ENCODE assay signal across 12 mouse cellular contexts in genomic region chr1:171187851-171188700, GRCm38 (mm10). TPM values are rescaled to one million over a fixed set of nuclear protein-coding genes. Genes with fewer than 3 reads are reported as not detected.
DNase-seq lines count a peak whose midpoint lies in the region; ATAC-seq and TF ChIP-seq lines count a peak whose summit lies in the region.
"Had no signal": no experiment of that assay in that cellular context is flagged by ENCODE, and none has a peak within 500 bp of the region (broad histone marks: within the 10 kb centered on the region; RNA-seq: fewer than 3 reads in every experiment).

No protein-coding gene starts in this region.

- H3K9ac ChIP-seq in midbrain, postnatal 0 days (replicated peaks; ENCODE audit: low read length, poor library complexity, severe bottlenecking): no peak overlapping the region
- no peak overlapping the region for H3K9ac ChIP-seq in kidney, embryonic 16.5 days (replicated peaks; ENCODE audit: low read length)

- H3K27me3 ChIP-seq in hindbrain, embryonic 10.5 days (ENCODE audit: insufficient read depth, poor library complexity, severe bottlenecking): peaks cover 41% of the 10 kb centered on the region
- no peaks in the 10 kb centered on the region for H3K27me3 ChIP-seq in midbrain, postnatal 0 days (ENCODE audit: insufficient read depth, low read length)
- peaks cover 4% of the 10 kb centered on the region; the same call in 1 of the 2 replicates for H3K27me3 ChIP-seq in kidney, embryonic 16.5 days (ENCODE audit: insufficient read depth, low read length)

- 35% methylated on average over 13 of the region's 13 CpGs for WGBS in hindbrain, embryonic 10.5 days
- 16% methylated on average over 13 of the region's 13 CpGs for WGBS in midbrain, postnatal 0 days
- WGBS in kidney, embryonic 16.5 days: 54% methylated on average over 13 of the region's 13 CpGs

- no peaks in the 10 kb centered on the region for H3K36me3 ChIP-seq in hindbrain, embryonic 10.5 days
- H3K36me3 ChIP-seq in midbrain, postnatal 0 days (ENCODE audit: insufficient read depth, low read length): no peaks in the 10 kb centered on the region
- no peaks in the 10 kb centered on the region for H3K36me3 ChIP-seq in kidney, embryonic 16.5 days (ENCODE audit: insufficient read depth, low read length)

- H3K9me3 ChIP-seq in hindbrain, embryonic 10.5 days: no peaks in the 10 kb centered on the region
- no peaks in the 10 kb centered on the region for H3K9me3 ChIP-seq in midbrain, postnatal 0 days (ENCODE audit: low read length)
- no peaks in the 10 kb centered on the region for H3K9me3 ChIP-seq in kidney, embryonic 16.5 days (ENCODE audit: low read length)

- no peak overlapping the region for H3K4me3 ChIP-seq in left cerebral cortex, adult 2 months
- peak overlapping the region; percentile 14; the same call in 1 of the 2 replicates for H3K4me3 ChIP-seq in hindbrain, embryonic 10.5 days
- no peak overlapping the region for H3K4me3 ChIP-seq in midbrain, postnatal 0 days (ENCODE audit: low read depth, low read length)
- no peak overlapping the region for H3K4me3 ChIP-seq in kidney, embryonic 16.5 days (ENCODE audit: low read length)

- H3K4me1 ChIP-seq in hindbrain, embryonic 10.5 days (replicated peaks): peaks cover 51% of the 10 kb centered on the region
- H3K4me1 ChIP-seq in midbrain, postnatal 0 days (ENCODE audit: insufficient read depth, low read length): peaks cover 1% of the 10 kb centered on the region; the same call in 1 of the 2 replicates
- peaks cover 15% of the 10 kb centered on the region for H3K4me1 ChIP-seq in kidney, embryonic 16.5 days (ENCODE audit: insufficient read depth, low read length)

- peak; percentile 29 for ATAC-seq in midbrain, postnatal 0 days (ENCODE audit: low FRiP score)
- ATAC-seq in kidney, embryonic 16.5 days (ENCODE audit: low FRiP score, low TSS enrichment): no peak

- DNase-seq in left cerebral cortex, adult 2 months (ENCODE audit: extremely low spot score in 1 of 2, low spot score in 2 of 2): no peak
- DNase-seq in left cerebral cortex, postnatal 25 days (ENCODE audit: low spot score in 2 of 2): no peak
- DNase-seq in embryo, embryonic 10 days (ENCODE audit: low spot score): peak; percentile 60
- peak; percentile 28 for DNase-seq in hindbrain, embryonic 10.5 days (ENCODE audit: low spot score)
- no peak for DNase-seq in midbrain, postnatal 0 days (ENCODE audit: low spot score)
- no peak for DNase-seq in kidney, postnatal 36 days
- no peak for DNase-seq in B cell, adult 2 months
- DNase-seq: gastrocnemius, postnatal 36 days had no signal

- peak overlapping the region; percentile 13; the same call in 1 of the 2 replicates for H3K4me2 ChIP-seq in midbrain, postnatal 0 days (ENCODE audit: low read depth, low read length, poor library complexity, severe bottlenecking)
- no peak overlapping the region for H3K4me2 ChIP-seq in kidney, embryonic 16.5 days (replicated peaks; ENCODE audit: low read depth, low read length)

- intact Hi-C loops in left cerebral cortex, adult 2 months (cut with DNase I): no loop called here
- intact Hi-C loops in left cerebral cortex, postnatal 25 days (cut with DNase I): no loop called here

- no peak for TF ChIP-seq CTCF in left cerebral cortex, adult 2 months (IDR thresholded peaks at IDR 0.05)
- TF ChIP-seq CTCF in midbrain, postnatal 0 days (IDR thresholded peaks at IDR 0.05): no peak

- peak overlapping the region; percentile 24; the same call in 1 of the 2 replicates for H3K27ac ChIP-seq in left cerebral cortex, adult 2 months
- H3K27ac ChIP-seq in hindbrain, embryonic 10.5 days: peak overlapping the region; percentile 80
- no peak overlapping the region for H3K27ac ChIP-seq in midbrain, postnatal 0 days (ENCODE audit: low read depth, low read length)
- no peak overlapping the region for H3K27ac ChIP-seq in kidney, embryonic 16.5 days (ENCODE audit: low read length)

RNA-seq across cellular contexts. Expression of gene Pcp4l1, which starts 8.0 kb away (rescaled TPM):
- 100 to 1,000 TPM in 1 of 2 experiments, 10 to 100 TPM in 1; 76.7 to 113 TPM for total RNA-seq in left cerebral cortex, adult 2 months (2021)
- 100 to 1,000 TPM in 1 of 2 experiments, 10 to 100 TPM in 1; 70.0 to 130 TPM for total RNA-seq in left cerebral cortex, postnatal 25 days (2021)
- 19.9 and 32.8 TPM in 2 replicates for polyA plus RNA-seq in hindbrain, embryonic 10.5 days (2016; fragmentation: Nextera tagmentation; extraction: Ambion mirVana)
- 16.9 and 22.1 TPM in 2 replicates for total RNA-seq in midbrain, postnatal 0 days (2014; rRNA removed)
- 24.1 and 29.1 TPM in 2 replicates for polyA plus RNA-seq in midbrain, postnatal 0 days (2015; fragmentation: Nextera tagmentation; extraction: Ambion mirVana)
- 3.7 and 5.1 TPM in 2 replicates for polyA plus RNA-seq in kidney, embryonic 16.5 days (2015; fragmentation: Nextera tagmentation; extraction: Ambion mirVana)
- total RNA-seq: MEL had no signal

RNA-seq across cellular contexts. Expression of gene Nr1i3, which starts 25.7 kb away (rescaled TPM):
- under 1 TPM; 0.19 to 0.23 TPM for total RNA-seq in left cerebral cortex, adult 2 months (2021)
- total RNA-seq in left cerebral cortex, postnatal 25 days (2021): under 1 TPM in 1 of 2 experiments, not detected in 1; 0.21 TPM
- 0.21 and 0.27 TPM in 2 replicates for polyA plus RNA-seq in hindbrain, embryonic 10.5 days (2016; fragmentation: Nextera tagmentation; extraction: Ambion mirVana)
- total RNA-seq in midbrain, postnatal 0 days (2014; rRNA removed): 0.11 TPM in 1 of 2 replicates, not detected in the other
- polyA plus RNA-seq in midbrain, postnatal 0 days (2015; fragmentation: Nextera tagmentation; extraction: Ambion mirVana): 0.19 and 0.23 TPM in 2 replicates
- polyA plus RNA-seq in kidney, embryonic 16.5 days (2015; fragmentation: Nextera tagmentation; extraction: Ambion mirVana): 0.67 and 0.89 TPM in 2 replicates
- total RNA-seq: gastrocnemius, postnatal 36 days had no signal
- polyA plus RNA-seq: spleen, adult 2 months had no signal

RNA-seq across cellular contexts. Expression of gene Tomm40l, which starts 34.2 kb away (rescaled TPM):
- total RNA-seq in left cerebral cortex, adult 2 months (2021): 10 to 100 TPM; 86.4 to 91.2 TPM
- total RNA-seq in left cerebral cortex, postnatal 25 days (2021): 10 to 100 TPM; 71.8 to 89.6 TPM
- 33.1 and 36.2 TPM in 2 replicates for polyA plus RNA-seq in hindbrain, embryonic 10.5 days (2016; fragmentation: Nextera tagmentation; extraction: Ambion mirVana)
- 49.8 and 57.6 TPM in 2 replicates for total RNA-seq in midbrain, postnatal 0 days (2014; rRNA removed)
- polyA plus RNA-seq in midbrain, postnatal 0 days (2015; fragmentation: Nextera tagmentation; extraction: Ambion mirVana): 33.9 and 44.6 TPM in 2 replicates
- 40.6 and 44.1 TPM in 2 replicates for polyA plus RNA-seq in kidney, embryonic 16.5 days (2015; fragmentation: Nextera tagmentation; extraction: Ambion mirVana)

RNA-seq across cellular contexts. Expression of gene Apoa2, which starts 36.8 kb away (rescaled TPM):
- total RNA-seq in left cerebral cortex, adult 2 months (2021): 1 to 10 TPM; 1.5 to 2.2 TPM
- total RNA-seq in left cerebral cortex, postnatal 25 days (2021): 1 to 10 TPM; 2.7 to 3.1 TPM
- 3.4 and 4.7 TPM in 2 replicates for polyA plus RNA-seq in hindbrain, embryonic 10.5 days (2016; fragmentation: Nextera tagmentation; extraction: Ambion mirVana)
- total RNA-seq in midbrain, postnatal 0 days (2014; rRNA removed): 3.7 TPM in 1 of 2 replicates, not detected in the other
- polyA plus RNA-seq in midbrain, postnatal 0 days (2015; fragmentation: Nextera tagmentation; extraction: Ambion mirVana): 5.2 and 7.2 TPM in 2 replicates
- polyA plus RNA-seq in kidney, embryonic 16.5 days (2015; fragmentation: Nextera tagmentation; extraction: Ambion mirVana): 22.4 and 32.2 TPM in 2 replicates
- total RNA-seq: MEL had no signal

RNA-seq across cellular contexts. Expression of gene Mpz, which starts 37.6 kb away (rescaled TPM):
- not detected for total RNA-seq in left cerebral cortex, adult 2 months (2021)
- not detected for total RNA-seq in left cerebral cortex, postnatal 25 days (2021)
- polyA plus RNA-seq in hindbrain, embryonic 10.5 days (2016; fragmentation: Nextera tagmentation; extraction: Ambion mirVana): 1.3 and 1.6 TPM in 2 replicates
- total RNA-seq in midbrain, postnatal 0 days (2014; rRNA removed): 0.49 and 0.90 TPM in 2 replicates
- polyA plus RNA-seq in midbrain, postnatal 0 days (2015; fragmentation: Nextera tagmentation; extraction: Ambion mirVana): 0.63 and 0.67 TPM in 2 replicates
- 0.57 and 0.68 TPM in 2 replicates for polyA plus RNA-seq in kidney, embryonic 16.5 days (2015; fragmentation: Nextera tagmentation; extraction: Ambion mirVana)
- total RNA-seq: left cerebral cortex, postnatal 36 days; MEL had no signal

Comparison
In these comparisons a context has a peak if more than half of its experiments do, and no peak if none do; other contexts are left out.
1. DNase-seq: peak in embryo, embryonic 10 days (single experiment) and hindbrain, embryonic 10.5 days (single experiment); none in left cerebral cortex, adult 2 months (0 of 2), left cerebral cortex, postnatal 25 days (0 of 2), midbrain, postnatal 0 days (single experiment), kidney, postnatal 36 days (0 of 2) and B cell, adult 2 months (0 of 2).
2. H3K27ac ChIP-seq: peak in left cerebral cortex, adult 2 months (single experiment) and hindbrain, embryonic 10.5 days (single experiment); none in midbrain, postnatal 0 days (single experiment) and kidney, embryonic 16.5 days (single experiment).